Mouse (Mus musculus): ENCODE results near the gene Ctse. TPM values are rescaled to one million over a fixed set of nuclear protein-coding genes. Genes with fewer than 3 reads are reported as not detected.
A peak's percentile ranks its signal among the peaks of the same experiment; 100 is the strongest.
"Not testable (repeated sequence)": the region's sequence is repeated elsewhere in the genome, so short reads cannot be mapped to it uniquely, and the experiment has no call there.

The Ctse gene
- polyA plus RNA-seq, 1 experiment: 6.4 TPM

- DNase-seq: no peak
- 93% methylated on average over 3 of the region's 3 CpGs for WGBS
- Histone ChIP-seq H3K4me1 (replicated peaks; ENCODE audit: control insufficient read depth, insufficient read depth, low read length) (no peaks in the 10 kb centered on the region), H3K36me3 (ENCODE audit: control insufficient read depth, insufficient read depth, low read length) (no peaks in the 10 kb centered on the region), H3K27ac (ENCODE audit: control insufficient read depth, insufficient read depth, low read length) (no peak overlapping the region), H3K4me3 (ENCODE audit: control insufficient read depth, insufficient read depth, low read length) (no peak overlapping the region), H3K27me3 (ENCODE audit: control insufficient read depth, insufficient read depth, low read length) (no peaks in the 10 kb centered on the region)
- TF ChIP-seq CTCF (IDR thresholded peaks at IDR 0.05; ENCODE audit: borderline replicate concordance, control insufficient read depth, extremely low read depth, insufficient read depth, low read length, poor library complexity): no peak
- no peak for TF ChIP-seq POLR2A (IDR thresholded peaks at IDR 0.05; ENCODE audit: control insufficient read depth, extremely low read depth, insufficient read depth, low read length, poor library complexity)
These were observed 13.8 kb upstream of the Ctse start for GRCm38 (mm10) chr1:131624175-131624835.

GRCm38 (mm10) chr1:131626200-131626599 is 11.9 kb upstream of the Ctse start:
- TF ChIP-seq CTCF (IDR thresholded peaks at IDR 0.05; ENCODE audit: borderline replicate concordance, control insufficient read depth, extremely low read depth, insufficient read depth, low read length, poor library complexity): no peak
- no peak for TF ChIP-seq POLR2A (IDR thresholded peaks at IDR 0.05; ENCODE audit: control insufficient read depth, extremely low read depth, insufficient read depth, low read length, poor library complexity)
- no peak overlapping the region for H3K4me3 ChIP-seq (ENCODE audit: control insufficient read depth, insufficient read depth, low read length)
- no peak for DNase-seq
- 97% methylated on average over 6 of the region's 6 CpGs for WGBS
- H3K36me3 ChIP-seq (ENCODE audit: control insufficient read depth, insufficient read depth, low read length): no peaks in the 10 kb centered on the region
- no peak overlapping the region for H3K27ac ChIP-seq (ENCODE audit: control insufficient read depth, insufficient read depth, low read length)
- no peaks in the 10 kb centered on the region for H3K27me3 ChIP-seq (ENCODE audit: control insufficient read depth, insufficient read depth, low read length)
- H3K4me1 ChIP-seq (replicated peaks; ENCODE audit: control insufficient read depth, insufficient read depth, low read length): no peaks in the 10 kb centered on the region

DNA sequence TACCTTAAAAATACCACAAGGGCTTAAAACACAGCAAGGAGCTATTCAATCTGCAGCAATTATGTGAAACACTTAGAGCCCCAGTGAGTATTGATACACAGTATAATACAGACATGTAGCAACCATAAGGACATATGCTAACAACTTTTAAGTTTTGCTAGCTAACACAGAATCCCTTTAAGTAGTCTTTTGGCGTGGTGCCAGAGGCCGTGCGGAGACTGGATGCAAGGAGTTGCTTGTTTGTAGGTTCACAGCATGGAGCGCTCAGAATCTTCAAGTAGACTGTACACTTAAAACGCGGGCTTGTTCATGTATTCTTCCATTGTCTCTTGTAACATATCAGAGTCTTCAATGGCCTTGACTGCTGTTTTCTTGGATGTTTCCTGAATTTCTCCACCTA is 5.9 kb upstream of the Ctse start:
- not testable (repeated sequence) for H3K4me3 ChIP-seq (ENCODE audit: control insufficient read depth, insufficient read depth, low read length); H3K36me3 ChIP-seq (ENCODE audit: control insufficient read depth, insufficient read depth, low read length); H3K4me1 ChIP-seq (replicated peaks; ENCODE audit: control insufficient read depth, insufficient read depth, low read length); H3K27ac ChIP-seq (ENCODE audit: control insufficient read depth, insufficient read depth, low read length); DNase-seq; H3K27me3 ChIP-seq (ENCODE audit: control insufficient read depth, insufficient read depth, low read length)
- WGBS: 92% methylated on average over 6 of the region's 6 CpGs

DNA sequence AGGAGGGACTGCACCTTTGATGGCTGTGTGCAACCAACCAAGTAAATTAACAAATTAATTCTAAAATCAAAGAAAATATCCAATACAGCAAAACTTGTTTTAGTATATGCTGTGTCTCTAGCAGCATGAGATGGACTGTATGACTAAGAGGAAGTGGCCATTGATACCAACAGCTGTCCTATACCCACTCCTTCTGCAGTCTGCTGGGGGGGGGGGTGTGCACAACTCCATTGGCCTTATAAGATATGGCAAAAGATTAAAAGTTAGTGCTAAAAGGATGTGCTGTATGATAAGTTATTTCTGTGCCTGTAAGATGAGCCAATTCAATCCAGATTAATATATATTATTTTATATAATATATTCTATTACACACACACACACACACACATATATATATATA is 3.6 kb upstream of the Ctse start:
- Histone ChIP-seq H3K27me3 (ENCODE audit: control insufficient read depth, insufficient read depth, low read length) (no peaks in the 10 kb centered on the region), H3K36me3 (ENCODE audit: control insufficient read depth, insufficient read depth, low read length) (no peaks in the 10 kb centered on the region), H3K4me3 (ENCODE audit: control insufficient read depth, insufficient read depth, low read length) (no peak overlapping the region), H3K27ac (ENCODE audit: control insufficient read depth, insufficient read depth, low read length) (no peak overlapping the region), H3K4me1 (replicated peaks; ENCODE audit: control insufficient read depth, insufficient read depth, low read length) (peaks cover 5% of the 10 kb centered on the region; the same call in 1 of the 2 replicates)
- TF ChIP-seq CTCF (IDR thresholded peaks at IDR 0.05; ENCODE audit: borderline replicate concordance, control insufficient read depth, extremely low read depth, insufficient read depth, low read length, poor library complexity) (no peak), POLR2A (IDR thresholded peaks at IDR 0.05; ENCODE audit: control insufficient read depth, extremely low read depth, insufficient read depth, low read length, poor library complexity) (no peak)
- no peak for DNase-seq

GRCm38 (mm10) chr1:131638541-131639421 is 675 bp downstream of the Ctse start:
- Histone ChIP-seq H3K27me3 (ENCODE audit: control insufficient read depth, insufficient read depth, low read length) (no peaks in the 10 kb centered on the region), H3K36me3 (ENCODE audit: control insufficient read depth, insufficient read depth, low read length) (no peaks in the 10 kb centered on the region), H3K4me3 (ENCODE audit: control insufficient read depth, insufficient read depth, low read length) (peak overlapping the region; percentile 66), H3K4me1 (replicated peaks; ENCODE audit: control insufficient read depth, insufficient read depth, low read length) (peaks cover 3% of the 10 kb centered on the region; the same call in 1 of the 2 replicates), H3K27ac (ENCODE audit: control insufficient read depth, insufficient read depth, low read length) (peak overlapping the region; percentile 81)
- 8% methylated on average over 9 of the region's 9 CpGs for whole genome bisulfite sequencing
- TF ChIP-seq POLR2A (IDR thresholded peaks at IDR 0.05; ENCODE audit: control insufficient read depth, extremely low read depth, insufficient read depth, low read length, poor library complexity) (no peak), CTCF (IDR thresholded peaks at IDR 0.05; ENCODE audit: borderline replicate concordance, control insufficient read depth, extremely low read depth, insufficient read depth, low read length, poor library complexity) (no peak)
- no peak for DNase-seq

DNA sequence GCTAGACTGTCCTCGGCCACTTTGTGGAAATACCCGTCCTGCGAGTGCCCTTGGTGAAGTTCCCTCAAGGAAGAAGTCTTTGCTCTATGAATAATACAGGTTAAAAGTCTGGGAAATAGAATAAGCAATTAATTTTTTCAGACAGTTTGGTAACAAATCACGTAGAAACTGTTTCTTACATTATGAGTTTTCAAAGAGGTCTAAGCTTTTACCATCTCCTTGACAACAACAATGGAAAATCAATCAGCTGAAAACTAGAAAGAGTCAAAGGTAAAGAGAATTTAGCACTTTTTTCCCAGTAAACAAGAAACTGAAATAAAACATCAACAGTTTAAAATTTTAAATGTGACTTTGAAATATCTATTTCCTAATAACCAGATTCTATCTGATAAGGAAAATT is 2.0 kb downstream of the Ctse start:
- Histone ChIP-seq H3K4me3 (ENCODE audit: control insufficient read depth, insufficient read depth, low read length) (no peak overlapping the region), H3K36me3 (ENCODE audit: control insufficient read depth, insufficient read depth, low read length) (no peaks in the 10 kb centered on the region), H3K27me3 (ENCODE audit: control insufficient read depth, insufficient read depth, low read length) (no peaks in the 10 kb centered on the region), H3K27ac (ENCODE audit: control insufficient read depth, insufficient read depth, low read length) (no peak overlapping the region), H3K4me1 (replicated peaks; ENCODE audit: control insufficient read depth, insufficient read depth, low read length) (peaks cover 3% of the 10 kb centered on the region; the same call in 1 of the 2 replicates)
- DNase-seq: no peak
- 94% methylated on average over 4 of the region's 4 CpGs for WGBS
- no peak for TF ChIP-seq POLR2A (IDR thresholded peaks at IDR 0.05; ENCODE audit: control insufficient read depth, extremely low read depth, insufficient read depth, low read length, poor library complexity)
- TF ChIP-seq CTCF (IDR thresholded peaks at IDR 0.05; ENCODE audit: borderline replicate concordance, control insufficient read depth, extremely low read depth, insufficient read depth, low read length, poor library complexity): no peak

Measured in thymus, adult 2 months (tissue).